Mouse (Mus musculus) ovary, postnatal 14 days (tissue): ENCODE data around the gene Gm17364.
"Not testable (repeated sequence)": the region's sequence is repeated elsewhere in the genome, so short reads cannot be mapped to it uniquely, and the experiment has no call there.

Source experiments
- DNase-seq: peaks from one replicate; pipeline ENCODE4 v3.0.0; 2022; ENCODE audit warnings: low spot score

Gene Gm17364

DNA sequence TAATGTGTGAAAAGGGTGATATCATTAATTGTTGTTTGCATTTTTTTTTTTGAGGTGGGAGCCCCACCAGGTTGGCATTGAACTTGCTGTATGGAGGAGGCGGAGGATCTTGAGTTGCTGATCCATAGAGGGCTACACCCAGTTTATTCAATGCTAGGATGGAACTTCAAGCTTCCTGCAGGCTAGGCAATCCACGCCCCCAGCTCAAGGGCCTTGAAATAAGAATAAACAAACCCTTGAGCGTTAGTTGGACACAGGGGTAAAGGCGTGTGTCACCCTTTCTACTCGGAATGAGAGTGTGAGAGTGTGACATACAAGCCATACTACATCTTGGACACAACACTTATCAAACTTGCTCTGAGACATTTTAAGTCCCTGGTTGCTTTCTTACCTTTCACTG is 22.1 kb downstream of the Gm17364 start:
- DNase-seq: no peak

- not testable (repeated sequence) for DNase-seq
Observed at GRCm38 (mm10) chr13:41251232-41251631, 22.5 kb downstream of the Gm17364 start.

DNA sequence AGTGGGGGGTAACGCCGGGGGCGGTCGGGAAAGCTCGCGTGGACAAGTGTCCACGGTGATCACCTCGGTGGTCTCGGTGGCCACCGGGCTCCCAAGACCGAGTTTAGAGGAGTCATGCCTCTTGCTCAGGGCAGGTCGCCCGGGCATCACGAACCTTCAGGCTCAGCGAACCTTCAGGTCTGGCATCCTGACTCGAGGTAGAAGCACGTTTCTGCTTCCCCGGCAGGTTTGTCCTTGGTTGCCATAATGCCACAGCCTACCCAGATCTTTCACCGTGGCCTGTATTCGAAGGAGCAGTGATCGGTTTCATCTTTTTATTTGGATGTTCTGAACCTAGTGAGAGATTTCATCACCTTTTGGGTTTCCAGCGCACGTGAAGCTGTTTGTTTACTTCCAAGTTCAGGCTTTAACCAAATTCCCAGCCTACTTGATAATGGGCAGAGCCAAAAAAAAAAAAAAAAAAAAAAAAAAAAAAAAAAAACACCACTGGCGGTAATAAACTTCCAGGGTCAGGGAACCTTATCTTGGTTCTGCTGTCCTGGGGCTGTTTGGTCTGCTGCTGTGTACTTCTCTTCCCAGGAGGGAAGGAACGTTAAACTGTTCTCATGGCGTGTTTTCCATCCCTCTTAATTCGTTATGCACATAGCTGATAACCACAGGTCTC is 23.3 kb downstream of the Gm17364 start:
- DNase-seq: no peak

GRCm38 (mm10) chr13:41249538-41250317 is 24.0 kb downstream of the Gm17364 start, which contains the start of gene Smim13:
TSS of gene Smim13 (plus strand) at chr13:41249844.
- peak; percentile 78 for DNase-seq

- no peak for DNase-seq
Observed at GRCm38 (mm10) chr13:41248751-41249520, 24.8 kb downstream of the Gm17364 start.

DNA sequence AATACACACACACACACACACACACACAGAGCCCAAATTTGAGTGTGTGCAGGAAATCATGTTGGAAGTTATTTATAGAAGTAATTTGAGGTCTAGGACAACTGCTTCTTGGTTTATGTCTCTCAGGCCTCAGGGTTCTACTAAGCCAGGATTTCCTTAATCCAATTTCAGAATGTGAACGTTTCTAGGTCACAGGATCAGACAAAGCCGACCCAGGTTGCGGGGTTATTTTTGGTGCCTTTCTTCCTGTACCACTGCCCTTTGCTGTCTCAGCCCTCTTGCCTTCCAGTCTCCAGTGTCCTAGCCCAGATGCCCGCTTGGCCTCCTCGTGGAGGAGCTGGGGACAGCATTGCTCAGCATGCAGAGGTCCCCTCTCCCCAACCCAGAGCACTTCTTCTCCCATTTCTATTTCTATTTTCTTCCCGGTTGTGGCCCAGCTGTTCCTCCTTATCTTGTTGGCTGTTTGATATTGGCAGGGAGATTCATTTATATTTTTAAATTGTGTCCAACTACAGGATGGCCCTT is 29.4 kb downstream of the Gm17364 start:
- no peak for DNase-seq

GRCm38 (mm10) chr13:41241557-41241956 is 32.2 kb downstream of the Gm17364 start:
- DNase-seq: no peak

DNA sequence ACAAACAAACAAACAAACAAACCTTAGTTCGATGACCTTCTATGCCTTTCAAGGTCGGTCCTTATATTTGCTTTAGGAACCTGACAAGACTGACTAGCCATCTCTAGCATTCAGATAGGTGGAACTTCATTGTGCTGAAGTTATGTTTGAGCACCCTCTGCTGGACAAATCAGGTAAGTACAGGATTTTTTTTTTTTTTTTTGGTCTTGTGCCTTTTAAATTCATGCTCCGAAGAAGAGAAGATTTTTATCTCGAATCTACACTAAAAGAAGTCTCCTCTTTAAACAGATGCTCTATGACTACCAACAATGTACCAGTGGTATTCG is 35.0 kb downstream of the Gm17364 start:
- no peak for DNase-seq

- no peak for DNase-seq
Observed at GRCm38 (mm10) chr13:41238035-41238804, 35.6 kb downstream of the Gm17364 start.

DNA sequence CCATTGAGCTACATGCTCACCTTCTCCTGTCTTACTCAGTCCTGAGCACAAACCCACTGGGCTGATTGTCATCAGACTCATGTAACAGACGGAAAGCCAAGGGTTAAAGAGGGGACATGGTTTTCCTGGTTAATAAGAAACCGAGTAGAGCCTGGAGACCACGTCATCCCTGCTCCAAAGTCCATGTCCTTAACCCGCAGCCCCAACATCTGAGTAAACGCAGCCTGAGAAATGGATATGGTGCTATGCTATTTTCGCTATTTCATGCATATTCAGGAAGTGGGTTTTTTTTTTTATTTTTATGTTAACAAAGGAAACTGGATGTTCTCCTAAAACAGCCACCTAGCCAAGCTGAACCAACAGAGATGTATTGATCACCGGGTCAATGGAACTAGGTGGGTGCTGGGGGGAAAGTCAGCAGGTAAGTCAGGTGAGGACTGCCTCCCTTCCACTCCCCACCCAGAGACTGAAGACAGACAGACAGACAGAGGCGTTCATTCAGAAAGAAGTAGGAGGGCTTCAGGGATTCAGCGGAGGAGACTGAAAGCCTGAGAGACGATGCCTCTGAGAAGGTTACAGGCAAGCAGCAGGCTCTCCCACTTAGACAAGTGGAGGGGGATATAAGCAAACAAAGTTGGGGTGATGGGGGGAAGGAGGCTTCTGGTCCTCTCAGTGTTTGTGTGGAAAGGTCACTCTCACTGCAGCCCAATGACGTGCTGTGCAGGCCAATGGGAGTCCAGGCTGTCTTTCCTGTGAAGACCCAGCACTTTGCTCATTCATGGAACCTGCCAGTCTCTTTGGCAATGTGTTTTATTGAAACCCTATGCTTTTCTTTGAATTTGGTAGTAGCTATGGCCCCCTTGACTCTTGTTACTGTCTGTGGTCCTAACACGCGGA is 37.7 kb downstream of the Gm17364 start:
- no peak for DNase-seq

- DNase-seq: no peak
Observed at GRCm38 (mm10) chr13:41235181-41235580, 38.6 kb downstream of the Gm17364 start.

DNA sequence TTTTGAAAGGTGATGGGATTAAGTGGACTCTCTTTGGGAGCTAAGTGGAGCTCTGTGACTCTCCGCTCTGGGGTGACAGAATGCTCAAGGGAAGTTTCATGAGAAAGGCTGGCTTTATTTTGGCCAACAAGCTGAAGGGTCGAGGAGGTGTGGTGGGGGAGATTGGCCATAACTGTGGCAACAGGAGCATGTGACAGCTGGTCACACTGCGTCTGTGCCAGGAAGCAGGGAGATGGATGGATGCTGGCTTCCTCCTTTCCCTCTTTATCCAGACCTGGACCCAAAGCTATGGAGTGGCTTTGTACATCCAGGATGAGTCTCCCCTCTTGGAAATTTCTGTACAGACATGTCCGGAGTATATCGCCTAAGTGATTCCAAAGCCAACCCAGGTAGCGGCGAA is 40.5 kb downstream of the Gm17364 start:
- no peak for DNase-seq

GRCm38 (mm10) chr13:41232209-41232608 is 41.6 kb downstream of the Gm17364 start:
- DNase-seq: no peak

DNA sequence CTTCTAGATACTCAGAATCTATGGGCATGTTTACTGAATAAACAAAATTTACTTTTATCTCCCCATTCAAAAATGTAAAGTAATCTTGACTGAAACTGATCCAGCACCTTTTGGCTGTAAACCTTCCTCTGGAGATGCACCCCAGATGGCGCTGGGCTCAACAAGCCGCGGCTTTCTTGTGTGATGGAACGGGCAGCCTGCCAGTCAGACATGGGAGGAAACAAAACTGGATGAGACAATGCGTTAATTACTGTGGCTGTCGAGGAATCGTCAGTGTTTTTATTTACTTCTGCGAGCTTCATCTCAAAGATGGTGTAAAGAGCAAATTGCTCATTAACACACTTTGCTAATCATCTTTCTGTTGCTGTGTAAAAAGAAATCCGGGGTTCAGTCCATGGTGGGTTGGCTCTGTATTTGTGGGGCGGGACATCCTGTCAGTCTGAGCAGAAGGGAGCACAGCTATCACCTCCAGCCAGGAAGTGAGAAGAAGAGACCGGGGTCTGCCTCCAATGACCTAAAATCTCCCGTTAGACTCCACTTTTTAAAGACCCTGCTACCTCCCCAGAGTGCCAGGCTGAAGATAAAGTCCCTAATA is 42.3 kb downstream of the Gm17364 start:
- DNase-seq: no peak

GRCm38 (mm10) chr13:41230256-41230655 is 43.5 kb downstream of the Gm17364 start:
- no peak for DNase-seq

- no peak for DNase-seq
Observed at GRCm38 (mm10) chr13:41228060-41228459, 45.7 kb downstream of the Gm17364 start.

DNA sequence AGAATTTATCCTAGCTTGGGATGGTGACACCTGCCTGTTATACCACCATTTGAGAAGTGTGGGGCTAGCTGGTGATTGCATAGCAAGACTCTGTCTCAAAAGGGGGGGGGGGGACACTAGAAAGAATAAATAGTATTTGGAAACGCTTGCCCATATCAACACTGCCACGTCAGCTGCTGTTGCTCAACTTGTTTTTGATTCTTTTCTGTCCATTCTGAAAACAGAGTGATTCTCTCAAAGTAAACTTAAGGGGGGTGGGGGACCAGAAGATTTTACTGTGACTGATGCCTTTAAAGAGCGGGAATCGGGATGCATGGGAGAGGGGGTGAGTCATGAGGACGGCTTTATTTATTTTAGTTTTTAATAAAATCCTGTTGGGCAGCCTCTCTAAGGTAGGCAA is 47.3 kb downstream of the Gm17364 start:
- no peak for DNase-seq
